Mouse (Mus musculus): ENCODE measurements around the gene Gimd1. TPM values are rescaled to one million over a fixed set of nuclear protein-coding genes. Genes with fewer than 3 reads are reported as not detected.

Gene Gimd1
- not detected for total RNA-seq (2021)

DNA sequence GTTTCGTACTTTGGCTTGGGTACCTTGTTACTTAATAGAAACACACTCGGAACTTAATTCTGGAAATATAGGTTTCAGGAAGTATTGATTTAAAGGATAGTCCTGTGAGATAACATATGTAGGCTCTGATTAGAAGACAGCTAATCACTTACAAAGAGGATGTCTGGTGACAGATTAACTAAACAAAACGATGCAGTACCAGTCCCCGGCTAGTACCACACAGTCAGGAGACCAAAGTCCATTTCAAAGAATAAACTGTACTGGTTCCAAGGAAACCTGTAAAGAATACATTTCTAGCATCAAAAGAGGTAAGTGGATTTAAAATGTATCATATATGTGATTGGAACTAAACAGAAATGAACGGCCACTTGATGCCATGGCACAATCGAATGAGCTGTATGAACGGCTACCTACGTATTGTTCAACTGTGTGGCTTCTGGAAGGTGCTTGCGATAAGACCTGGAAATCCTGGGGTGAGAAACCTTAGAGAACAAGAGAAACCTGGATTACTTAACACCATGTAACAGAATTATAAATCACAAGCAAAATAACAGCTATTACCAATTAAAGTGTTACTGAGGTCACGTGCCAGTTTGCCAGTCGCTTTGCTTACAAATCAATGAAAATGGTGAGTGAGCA, at the start of gene Gimd1:
Gene Gimd1 (plus strand): TSS at position 220 of the 639 bp plus-strand sequence.
- DNase-seq, result no peak

DNA sequence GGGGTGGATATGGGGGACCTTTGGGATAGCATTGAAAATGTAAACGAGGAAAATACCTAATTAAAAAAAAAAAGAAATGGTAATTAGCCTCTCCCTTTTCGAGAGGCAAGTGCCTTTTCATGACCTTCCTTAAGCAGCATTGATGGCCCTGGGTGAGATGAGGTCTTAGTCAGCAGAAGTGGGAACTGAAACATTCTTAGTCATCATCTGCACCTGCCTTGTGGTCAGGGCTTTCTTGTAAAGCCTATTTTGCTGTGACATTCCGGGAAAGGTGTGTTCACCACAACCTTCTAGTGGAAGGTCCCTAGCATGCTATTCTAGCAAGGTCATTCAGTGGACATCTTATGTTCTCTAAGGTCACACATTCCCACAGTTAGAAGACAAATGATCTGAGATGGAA, 48.4 kb upstream of the Gimd1 start:
- DNase-seq, result no peak

DNA sequence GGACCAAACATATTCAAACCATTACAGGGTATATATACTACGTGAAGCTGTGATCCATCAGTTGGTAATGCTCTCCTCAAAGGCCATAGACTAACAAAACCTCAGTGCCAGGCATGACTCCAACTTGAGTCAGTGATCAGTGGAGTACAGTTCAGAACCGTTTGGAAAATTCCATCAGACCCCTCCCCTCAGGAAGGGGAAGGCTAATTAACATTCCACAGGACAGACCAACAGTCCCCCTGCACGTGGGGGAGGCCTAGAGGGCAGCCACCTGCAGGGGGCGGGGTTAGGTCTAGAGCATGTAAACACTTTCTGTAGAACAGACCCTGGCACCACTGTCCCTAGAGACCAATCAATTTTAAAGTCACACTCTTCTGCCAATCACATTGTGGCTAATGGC, 47.3 kb upstream of the Gimd1 start:
- no peak for DNase-seq

DNA sequence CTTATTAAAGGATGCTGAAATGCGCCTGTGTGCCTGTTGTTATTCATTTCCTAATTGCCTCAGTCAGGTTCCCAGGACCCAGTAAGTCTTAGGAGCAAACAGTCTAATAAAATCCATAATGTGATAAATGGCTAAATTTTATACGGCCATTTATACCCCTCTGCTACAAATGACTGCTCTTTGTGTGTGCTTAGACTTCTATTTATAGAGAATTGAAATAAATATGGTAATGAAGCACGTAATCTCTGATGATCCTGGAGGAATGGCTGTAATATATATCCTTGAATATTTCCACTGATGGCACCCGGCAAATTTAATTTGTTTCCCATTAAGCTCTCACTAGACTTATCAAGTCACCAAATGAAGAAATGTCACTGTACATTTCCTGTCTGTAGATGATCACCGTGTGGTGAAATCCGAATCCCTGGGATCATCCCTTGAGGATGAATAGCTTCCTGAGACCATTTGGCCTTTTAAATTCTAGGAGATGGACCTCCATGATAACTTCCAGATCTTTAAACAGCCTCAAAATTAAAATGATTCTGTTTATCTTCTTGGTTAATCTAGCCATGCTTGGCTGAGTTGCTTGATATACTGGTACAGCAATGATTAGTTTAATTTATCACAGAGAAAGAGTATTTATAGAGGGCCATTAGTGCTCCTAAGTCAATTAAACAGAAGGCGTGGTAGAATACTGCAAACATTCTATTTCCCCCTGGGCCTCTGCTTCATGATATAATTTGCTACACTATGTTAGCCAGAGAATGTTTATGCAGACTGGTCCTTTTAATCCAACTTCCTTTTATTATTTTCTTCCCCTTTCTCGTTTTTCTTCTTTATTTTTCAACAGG, 44.3 kb upstream of the Gimd1 start:
- no peak for DNase-seq

DNA sequence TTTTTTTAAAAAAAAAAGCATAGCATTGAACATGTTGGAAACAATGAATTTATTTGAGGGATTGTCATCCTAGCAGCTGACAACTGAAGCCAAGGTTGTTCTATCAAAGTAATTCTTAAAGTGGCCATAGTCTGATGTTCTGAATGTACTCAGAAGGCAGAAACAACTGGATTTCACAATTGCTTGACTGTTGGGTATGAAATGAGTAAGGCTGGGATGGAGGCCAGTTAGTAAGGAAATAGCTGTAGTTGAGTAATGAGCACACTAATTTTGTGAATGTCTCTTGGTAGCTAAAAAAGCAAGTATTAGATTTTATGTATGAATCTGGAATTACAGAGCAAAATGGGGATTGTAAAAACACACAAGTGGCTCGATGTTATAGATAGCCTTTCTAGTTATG, 41.5 kb upstream of the Gimd1 start:
- DNase-seq, result no peak

DNA sequence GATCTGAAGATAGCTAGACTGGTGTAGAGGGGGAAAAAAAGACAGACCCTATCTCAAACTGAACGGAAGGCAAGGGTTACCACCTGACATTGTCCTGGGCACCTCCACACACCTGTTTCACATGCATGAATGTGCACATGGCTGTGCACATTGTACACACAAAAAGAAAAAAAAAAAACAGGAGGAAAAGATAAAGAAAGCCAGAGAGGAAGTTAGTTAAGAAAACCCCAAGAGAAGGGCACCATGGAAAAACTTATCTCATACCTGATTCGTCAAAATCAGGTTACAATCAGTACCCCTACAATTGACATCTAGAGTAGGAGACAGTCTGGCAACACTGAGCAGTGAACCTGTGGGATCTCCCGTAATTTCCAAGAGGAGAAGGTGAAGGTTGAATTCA, 39.6 kb upstream of the Gimd1 start:
- no peak for DNase-seq

DNA sequence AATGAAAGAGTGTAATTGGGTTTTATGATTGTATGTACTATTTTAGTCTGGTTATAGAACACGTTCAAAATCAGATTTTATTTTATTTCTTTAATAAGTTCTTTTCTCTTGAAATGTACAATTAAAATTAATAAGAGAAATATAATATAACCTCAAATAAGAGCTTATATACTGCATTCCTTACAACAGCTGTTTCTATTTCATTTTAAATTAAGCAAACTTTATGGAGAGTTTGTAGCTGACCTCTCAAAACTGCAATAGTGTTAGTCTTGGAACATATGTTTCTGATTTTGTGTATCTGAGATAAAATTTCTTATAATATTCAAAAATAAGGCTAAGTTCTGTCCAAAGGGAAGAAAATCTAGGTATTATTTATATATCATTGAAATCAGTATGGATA, 39.0 kb upstream of the Gimd1 start:
- no peak for DNase-seq

DNA sequence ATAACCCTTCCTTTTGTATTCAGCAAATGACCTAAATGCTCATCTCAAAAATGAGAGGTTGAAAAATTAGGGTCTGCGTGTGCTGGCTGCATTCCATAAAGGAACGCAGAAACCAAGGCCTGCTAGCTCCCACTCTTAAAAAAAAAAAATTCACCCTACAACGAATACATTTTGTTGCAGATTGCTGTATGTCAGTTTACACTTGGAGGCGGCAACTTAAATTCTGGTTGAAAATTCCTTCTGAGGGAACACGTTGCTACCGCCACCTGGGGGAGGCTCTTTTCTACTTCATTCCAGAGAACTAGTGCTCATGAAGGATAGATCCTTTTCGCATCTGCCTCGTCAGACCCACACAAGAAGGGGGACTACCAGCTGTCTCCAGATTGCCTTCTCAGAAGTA, 879 bp upstream of the Gimd1 start:
- no peak for DNase-seq

DNA sequence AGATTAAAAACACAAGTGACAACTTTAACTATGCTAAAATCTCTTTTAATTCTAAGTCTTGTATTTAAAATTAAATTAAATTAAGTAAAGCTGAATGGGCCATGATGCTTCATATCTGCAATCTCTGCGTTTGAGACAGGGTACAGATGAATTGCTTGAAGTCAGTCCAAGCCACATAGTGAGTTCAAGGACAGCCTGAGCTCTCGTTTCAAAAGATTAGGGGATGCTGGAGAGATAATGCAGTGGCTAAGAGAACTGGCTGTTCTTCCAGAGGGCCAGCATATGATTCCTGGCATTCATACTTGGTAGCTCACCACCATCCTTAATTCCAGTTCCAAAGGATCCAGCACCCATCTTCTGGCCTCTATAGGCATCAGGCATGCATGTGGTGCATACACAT, 3.6 kb downstream of the Gimd1 start:
- DNase-seq, result no peak

DNA sequence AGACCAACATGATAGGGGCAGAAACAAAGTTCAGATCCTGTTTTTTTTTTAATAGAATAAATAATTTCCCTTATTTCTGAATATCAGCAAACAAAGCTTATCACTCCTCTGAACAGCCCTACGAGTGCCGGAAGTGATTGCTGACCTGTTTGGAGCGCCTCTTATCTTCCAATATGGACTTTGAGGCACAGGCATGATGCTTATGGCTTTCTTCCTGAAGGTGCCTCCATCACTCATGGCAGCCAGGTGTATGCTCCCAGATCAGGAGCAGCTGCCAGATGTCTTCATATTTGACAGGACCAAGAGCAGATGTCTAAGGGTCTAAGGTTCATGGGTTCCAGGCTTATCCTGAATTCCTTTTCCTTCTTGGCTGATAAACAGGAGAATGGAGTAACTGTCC, 7.5 kb downstream of the Gimd1 start:
- DNase-seq, result no peak

DNA sequence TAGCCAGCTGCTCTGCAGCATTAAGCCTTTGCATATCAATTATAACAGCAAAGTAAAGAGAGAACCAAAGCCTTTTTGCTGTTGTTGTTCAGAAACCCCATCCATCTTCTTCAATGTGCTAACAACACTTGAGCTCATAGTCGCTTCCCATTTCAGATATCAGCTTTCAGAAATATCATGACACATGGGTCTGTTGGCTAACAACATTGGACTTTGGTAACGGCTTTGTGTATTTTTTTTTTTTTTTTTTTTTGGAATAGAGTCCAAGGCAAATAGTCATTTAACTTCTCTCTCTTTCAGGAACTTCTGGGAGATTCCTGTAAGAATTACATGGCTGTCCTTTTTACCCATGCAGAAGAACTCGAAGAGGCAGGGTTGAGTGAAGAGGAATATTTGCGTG, 14.5 kb downstream of the Gimd1 start:
- no peak for DNase-seq

DNA sequence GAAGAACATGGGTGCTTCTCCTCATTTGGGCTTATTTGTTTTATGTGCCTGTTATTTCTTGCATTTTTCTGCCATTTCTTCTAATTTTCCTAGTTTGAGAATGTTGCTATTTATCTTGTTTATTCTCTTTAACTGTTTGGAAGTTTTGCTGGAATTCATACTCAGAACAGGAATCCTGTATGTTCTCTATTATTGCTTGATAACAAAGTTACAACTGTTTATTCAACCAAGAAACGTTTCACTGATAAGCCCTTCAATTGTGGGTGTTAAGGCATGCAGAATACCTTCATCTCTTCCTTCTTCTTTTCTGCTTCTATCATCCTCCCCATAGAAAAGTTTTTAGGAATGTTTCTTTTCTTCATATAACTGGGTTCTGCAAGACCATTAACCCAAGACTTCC, 17.2 kb downstream of the Gimd1 start:
- DNase-seq, result no peak

DNA sequence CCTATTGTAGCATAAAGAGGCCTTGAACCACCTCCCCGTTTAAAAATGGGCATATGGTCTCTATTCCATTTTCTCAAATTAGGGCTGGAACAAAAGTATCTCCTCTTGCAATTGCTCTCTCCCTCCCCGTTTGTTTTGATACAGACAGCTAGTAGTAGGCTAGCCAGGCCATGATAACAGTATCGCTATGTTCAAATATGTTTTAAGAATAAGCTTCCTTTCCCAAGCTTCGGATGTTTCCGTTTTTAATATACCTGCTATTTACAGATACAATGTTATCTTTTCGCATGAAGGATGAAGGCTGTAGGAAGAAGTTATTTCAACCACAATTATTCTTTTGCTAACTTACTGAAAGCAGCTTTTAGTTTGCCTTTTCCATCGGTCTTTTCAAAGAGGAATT, 19.7 kb downstream of the Gimd1 start:
- no peak for DNase-seq

DNA sequence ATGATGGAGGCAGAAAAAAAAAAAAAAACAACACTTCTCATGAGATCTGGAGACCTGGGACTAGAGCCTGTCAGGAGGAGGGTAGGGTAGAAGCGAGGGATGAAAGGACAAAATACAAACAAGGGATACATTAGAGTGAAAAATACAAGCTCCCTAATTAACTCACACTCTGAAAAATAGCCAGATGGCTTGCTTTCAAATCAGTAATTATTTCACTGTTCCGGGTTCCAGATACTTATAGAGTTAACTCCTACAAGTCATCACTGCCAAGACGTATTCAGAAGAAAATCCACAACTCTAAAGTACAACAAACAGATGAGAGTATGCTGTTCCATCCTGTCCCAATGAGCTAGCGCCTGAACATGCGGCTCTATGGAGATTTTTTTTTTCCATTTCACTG, 20.6 kb downstream of the Gimd1 start:
- no peak for DNase-seq

DNA sequence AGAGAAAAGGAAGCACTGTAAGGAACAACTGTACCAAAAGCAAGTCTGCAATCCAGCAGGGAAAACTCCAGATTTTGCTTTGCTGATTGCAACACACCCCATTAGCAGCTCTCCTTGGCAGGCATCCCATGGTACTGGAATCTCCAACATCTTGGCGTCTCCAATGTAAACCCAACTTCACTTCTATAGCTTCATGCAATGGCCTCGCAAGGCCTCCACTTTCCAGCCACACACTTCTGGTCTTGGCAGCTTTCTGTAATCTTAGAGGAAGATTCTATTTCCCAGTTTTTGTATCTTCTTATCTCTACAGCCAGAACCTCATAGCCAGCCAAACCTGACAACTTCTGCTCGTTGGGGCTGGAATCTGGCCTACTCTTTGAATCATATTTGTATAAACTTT, 22.2 kb downstream of the Gimd1 start:
- DNase-seq, result no peak

DNA sequence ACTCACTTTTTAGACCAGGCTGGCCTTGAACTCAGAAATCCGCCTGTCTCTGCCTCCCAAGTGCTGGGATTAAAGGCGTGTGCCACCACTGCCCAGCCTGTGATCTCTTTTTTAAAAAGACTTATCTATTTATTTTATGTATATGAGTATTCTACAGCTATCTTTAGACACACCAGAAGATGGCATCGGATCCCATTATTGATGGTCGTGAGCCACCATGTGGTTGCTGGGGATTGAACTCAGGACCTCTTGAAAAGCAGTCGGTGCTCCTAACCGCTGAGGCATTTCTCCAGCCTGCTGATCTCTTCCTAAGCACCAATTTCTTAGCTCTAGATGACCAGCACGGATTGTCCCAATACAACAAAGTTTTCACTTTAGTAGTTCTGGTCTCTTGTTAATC, 24.3 kb downstream of the Gimd1 start:
- no peak for DNase-seq

DNA sequence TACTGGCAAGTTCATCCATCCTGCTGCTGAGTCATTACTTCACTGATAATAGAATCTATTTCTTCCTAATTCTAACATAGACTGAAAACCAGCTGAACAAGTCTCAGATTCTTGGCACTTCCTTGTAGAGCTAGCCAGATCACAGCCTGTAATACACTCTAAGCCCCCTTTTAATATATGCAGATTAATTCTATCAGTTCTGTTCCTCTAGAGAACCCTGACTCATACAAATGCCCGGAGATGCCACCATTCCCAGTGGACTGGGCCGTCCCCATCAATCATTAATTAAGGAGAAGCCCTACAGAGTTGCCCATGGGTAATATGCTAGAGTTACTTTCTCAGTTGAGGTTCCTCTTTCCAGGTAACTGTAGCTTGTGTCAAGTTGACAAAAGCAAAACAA, 26.3 kb downstream of the Gimd1 start:
- no peak for DNase-seq

DNA sequence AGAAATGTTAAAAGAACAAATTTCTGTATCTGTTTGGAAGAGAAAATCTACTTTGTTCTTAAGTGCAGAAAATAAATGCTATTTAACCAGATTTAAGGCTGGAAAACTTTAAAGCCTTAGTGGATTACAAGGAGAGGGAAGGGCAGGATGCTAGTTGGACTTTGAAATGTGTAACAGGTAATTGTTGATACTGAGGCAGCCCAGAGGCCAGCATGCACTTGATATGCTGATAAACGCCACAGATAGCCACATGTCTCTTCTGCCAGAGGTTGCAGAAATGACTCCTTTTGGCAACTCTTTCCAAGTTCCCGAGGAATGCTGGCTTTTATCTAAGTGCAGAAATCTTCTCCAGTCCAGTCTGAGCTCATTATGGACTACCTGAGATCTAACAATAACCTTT, 47.9 kb downstream of the Gimd1 start:
- DNase-seq, result no peak

DNA sequence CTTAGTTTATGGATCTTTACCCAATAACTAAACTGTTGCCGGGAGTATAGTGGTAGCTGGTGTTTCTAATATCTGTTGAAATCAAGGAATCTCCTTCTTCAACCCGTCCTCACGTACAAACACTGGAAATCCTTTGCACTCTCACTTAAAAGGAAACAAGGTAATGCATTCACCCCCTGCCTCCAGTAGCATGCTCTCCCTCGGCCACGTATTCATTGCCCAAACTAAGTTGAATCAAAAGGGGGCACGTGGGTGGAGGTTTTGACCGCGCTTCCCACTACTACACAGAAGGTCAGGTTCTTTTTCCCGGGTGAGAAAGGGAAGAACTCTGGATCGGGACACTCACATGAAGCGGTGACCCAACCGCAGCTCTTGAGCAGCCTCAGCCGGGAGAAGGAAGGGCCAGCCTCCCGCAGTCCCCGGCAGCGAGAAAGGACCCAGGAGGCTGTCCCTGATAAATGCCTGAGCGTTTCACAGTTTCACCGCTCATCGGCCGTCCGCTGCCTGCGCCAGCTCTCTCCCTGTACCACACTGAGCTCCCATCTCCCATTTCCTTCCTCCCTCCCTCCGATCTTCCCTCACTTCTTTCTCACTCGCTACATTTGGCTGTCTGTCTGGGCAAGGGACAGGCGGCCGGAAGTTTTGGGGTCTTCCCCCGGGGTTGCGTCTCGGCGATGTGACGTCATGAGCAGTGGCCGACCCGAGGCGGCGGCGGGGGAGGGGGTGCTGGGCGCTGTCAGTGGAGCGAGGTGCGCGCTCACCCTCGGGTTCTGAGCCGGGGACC, 54.0 kb downstream of the Gimd1 start, which contains the start of gene Tbck:
Gene Tbck (plus strand): TSS at position 698 of the 784 bp plus-strand sequence.
- DNase-seq, result peak; percentile 94 to 96

DNA sequence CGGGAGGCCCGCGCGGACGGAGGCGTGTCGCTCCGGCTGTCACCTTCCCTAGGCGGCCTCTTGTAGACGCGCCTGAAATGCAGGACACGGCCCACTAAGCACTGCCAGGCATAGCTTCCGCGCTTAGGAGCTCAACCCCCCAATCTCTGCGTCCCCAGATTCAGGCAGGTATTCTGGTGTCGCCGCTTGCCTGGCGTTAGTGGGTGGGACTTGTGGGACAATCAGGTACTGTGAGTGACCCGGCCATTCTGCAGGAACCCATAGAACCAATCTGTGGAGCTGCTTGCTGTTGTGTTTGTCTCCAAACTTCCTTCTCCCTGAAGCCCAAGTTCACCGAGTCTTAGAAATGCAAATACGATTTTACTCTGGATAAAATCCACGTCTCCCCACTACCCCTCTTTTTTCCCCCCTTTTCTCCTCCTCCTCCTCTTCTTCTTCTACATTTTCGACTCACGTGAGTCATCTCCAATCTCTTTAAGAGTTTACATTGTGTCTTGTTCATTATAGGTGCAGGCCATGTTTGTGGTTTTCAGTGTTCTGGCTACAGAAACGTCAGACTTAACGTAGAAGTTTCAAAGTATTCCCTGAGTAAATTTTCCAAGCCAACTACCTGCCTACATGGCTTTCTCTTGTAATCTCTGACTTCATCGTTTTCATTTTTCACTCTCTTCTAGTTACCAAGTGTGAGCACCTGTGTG, 54.8 kb downstream of the Gimd1 start, which contains the start of gene Aimp1:
Gene Aimp1 (minus strand): TSS at position 140 of the 698 bp plus-strand sequence.
- DNase-seq, result no peak

All from layer of hippocampus, postnatal 36 days (tissue).